Mouse (Mus musculus) kidney, embryonic 14.5 days (tissue): ENCODE measurements around the gene AY358078. TPM values are rescaled to one million over a fixed set of nuclear protein-coding genes. Genes with fewer than 3 reads are reported as not detected.
A peak's percentile ranks its signal among the peaks of the same experiment; 100 is the strongest.
"Not testable (repeated sequence)": the region's sequence is repeated elsewhere in the genome, so short reads cannot be mapped to it uniquely, and the experiment has no call there.

Experiments
- ATAC-seq: fragments of 200-750 bp; cut with Nextera tagmentation; 2 replicates; pipeline ENCODE4 v1.8.0; 2017; ENCODE audit warnings: moderate number of reproducible peaks, mild to moderate bottlenecking, moderate TSS enrichment, moderate library complexity; ENCODE audit not compliant: low FRiP score, low TSS enrichment
- H3K27ac ChIP-seq: fragments of 300-500 bp; sonication (generic); 2 replicates; pipeline ENCODE4 v1.5.1; 2014; ENCODE audit warnings: low read depth, mild to moderate bottlenecking, low read length, moderate library complexity, mixed read lengths
- H3K27me3 ChIP-seq: fragments of 300-500 bp; sonication (generic); 2 replicates; pipeline ENCODE4 v1.6.1; 2014; ENCODE audit warnings: mild to moderate bottlenecking, low read length; ENCODE audit not compliant: control insufficient read depth, insufficient read depth
- H3K36me3 ChIP-seq: fragments of 300-500 bp; sonication (generic); 2 replicates; pipeline ENCODE4 v1.6.1; 2014; ENCODE audit warnings: low read length, mixed read lengths; ENCODE audit not compliant: control insufficient read depth, insufficient read depth
- H3K4me1 ChIP-seq: fragments of 300-500 bp; sonication (generic); 2 replicates; pipeline ENCODE4 v1.6.1; 2014; ENCODE audit warnings: low read length, mixed read lengths; ENCODE audit not compliant: control insufficient read depth, insufficient read depth
- H3K4me2 ChIP-seq: fragments of 300-500 bp; sonication (generic); replicated peaks from 2 replicates; pipeline ENCODE4 v1.6.1; 2014; ENCODE audit warnings: low read depth, mild to moderate bottlenecking, low read length
- H3K4me3 ChIP-seq: fragments of 300-500 bp; sonication (generic); 2 replicates; pipeline ENCODE4 v1.5.1; 2014; ENCODE audit warnings: mild to moderate bottlenecking, low read length
- H3K9ac ChIP-seq: fragments of 300-500 bp; sonication (generic); 2 replicates; pipeline ENCODE4 v1.6.1; 2014; ENCODE audit warnings: low read depth, mild to moderate bottlenecking, low read length, moderate library complexity
- H3K9me3 ChIP-seq: fragments of 300-500 bp; sonication (generic); 2 replicates; pipeline ENCODE4 v1.6.1; 2016; ENCODE audit warnings: low read length; ENCODE audit not compliant: control insufficient read depth
- WGBS: fragments of 180-500 bp; shearing (Covaris S2); extraction: QIAGEN DNeasy Blood & Tissue Kit; methylation state at CpG from one replicate; pipeline ENCODE4 v1.1.7; 2014; 5-methylcytosine and 5-hydroxymethylcytosine counted together
- polyA plus RNA-seq: library from polyadenylated mRNA; unstranded; fragments of >200 nt; fragmentation: Nextera tagmentation; extraction: Ambion mirVana; gene quantifications from 2 replicates; pipeline ENCODE4 v1.2.1, GENCODE M21; 2014

Gene AY358078
- polyA plus RNA-seq = not detected in 2 replicates

GRCm38 (mm10) chr14:51799746-51800145 is at the start of gene AY358078:
Gene AY358078, plus strand, starts transcription at chr14:51800046.
- Histone ChIP-seq H3K27me3 (no peaks in the 10 kb centered on the region), H3K36me3 (no peaks in the 10 kb centered on the region), H3K9ac (no peak within 1 kb of the TSS), H3K9me3 (no peaks in the 10 kb centered on the region), H3K4me3 (no peak within 1 kb of the TSS), H3K27ac (no peak within 1 kb of the TSS), H3K4me1 (no peaks in the 10 kb centered on the region), H3K4me2 (no peak within 1 kb of the TSS)
- WGBS = 82% methylated on average over 2 of the region's 2 CpGs
- ATAC-seq = no peak

- H3K9ac ChIP-seq = no peak overlapping the region
- H3K9me3 ChIP-seq = no peaks in the 10 kb centered on the region
- no peaks in the 10 kb centered on the region for H3K36me3 ChIP-seq
- no peaks in the 10 kb centered on the region for H3K4me1 ChIP-seq
- no peak overlapping the region for H3K4me3 ChIP-seq
- H3K27ac ChIP-seq = no peak overlapping the region
- H3K27me3 ChIP-seq = no peaks in the 10 kb centered on the region
- no peak overlapping the region for H3K4me2 ChIP-seq
- ATAC-seq = no peak
- WGBS = 80% methylated on average over 2 of the region's 2 CpGs
These were observed 43.9 kb upstream of the AY358078 start for GRCm38 (mm10) chr14:51755944-51756343.

GRCm38 (mm10) chr14:51771378-51771777 is 28.5 kb upstream of the AY358078 start:
- not testable (repeated sequence) for H3K27ac ChIP-seq, H3K4me2 ChIP-seq, H3K4me3 ChIP-seq, H3K9me3 ChIP-seq, H3K36me3 ChIP-seq, H3K4me1 ChIP-seq, H3K27me3 ChIP-seq, H3K9ac ChIP-seq
- 0 out of 2 replicates have a peak, but pooled peaks have one; percentile 55 for ATAC-seq
- 74% methylated on average over 1 of the region's 1 CpGs for WGBS

GRCm38 (mm10) chr14:51773490-51773889 is 26.4 kb upstream of the AY358078 start, which contains the start of gene Ang4:
Gene Ang4, minus strand, starts transcription at chr14:51773590.
- no peaks in the 10 kb centered on the region for H3K9me3 ChIP-seq
- no peaks in the 10 kb centered on the region for H3K27me3 ChIP-seq
- ATAC-seq = no peak
- no peak within 1 kb of the TSS for H3K4me2 ChIP-seq
- no peaks in the 10 kb centered on the region for H3K36me3 ChIP-seq
- no peaks in the 10 kb centered on the region for H3K4me1 ChIP-seq
- WGBS = 76% methylated on average over 5 of the region's 5 CpGs
- H3K4me3 ChIP-seq = no peak within 1 kb of the TSS
- no peak within 1 kb of the TSS for H3K27ac ChIP-seq
- H3K9ac ChIP-seq = no peak within 1 kb of the TSS

- Histone ChIP-seq H3K4me2 (no peak overlapping the region), H3K27ac (no peak overlapping the region), H3K4me1 (no peaks in the 10 kb centered on the region), H3K9me3 (no peaks in the 10 kb centered on the region), H3K4me3 (no peak overlapping the region), H3K27me3 (no peaks in the 10 kb centered on the region), H3K9ac (no peak overlapping the region), H3K36me3 (no peaks in the 10 kb centered on the region)
- no peak for ATAC-seq
- 94% methylated on average over 1 of the region's 1 CpGs for WGBS
These were observed 22.1 kb upstream of the AY358078 start for GRCm38 (mm10) chr14:51777791-51778190.

GRCm38 (mm10) chr14:51778865-51779481 is 20.9 kb upstream of the AY358078 start:
- H3K27ac ChIP-seq = no peak overlapping the region
- H3K4me3 ChIP-seq = no peak overlapping the region
- H3K4me1 ChIP-seq = no peaks in the 10 kb centered on the region
- H3K4me2 ChIP-seq = no peak overlapping the region
- no peaks in the 10 kb centered on the region for H3K9me3 ChIP-seq
- H3K36me3 ChIP-seq = no peaks in the 10 kb centered on the region
- ATAC-seq = peak; percentile 81; the same call in 1 of the 2 replicates
- H3K27me3 ChIP-seq = no peaks in the 10 kb centered on the region
- H3K9ac ChIP-seq = no peak overlapping the region
- 29% methylated on average over 4 of the region's 4 CpGs for WGBS

- Histone ChIP-seq H3K36me3 (no peaks in the 10 kb centered on the region), H3K4me1 (0 out of 2 replicates have a peak, but pooled peaks cover 5% of the 10 kb centered on the region), H3K4me2 (no peak overlapping the region), H3K27ac (no peak overlapping the region; the same call in 1 of the 2 replicates), H3K9ac (no peak overlapping the region), H3K4me3 (no peak overlapping the region), H3K9me3 (no peaks in the 10 kb centered on the region), H3K27me3 (no peaks in the 10 kb centered on the region)
- peak; percentile 64; the same call in 1 of the 2 replicates for ATAC-seq
- 50% methylated on average over 4 of the region's 4 CpGs for WGBS
These were observed 13.5 kb upstream of the AY358078 start for GRCm38 (mm10) chr14:51786335-51786734.

GRCm38 (mm10) chr14:51787061-51787460 is 12.8 kb upstream of the AY358078 start:
- H3K9me3 ChIP-seq = no peaks in the 10 kb centered on the region
- 38% methylated on average over 5 of the region's 5 CpGs for WGBS
- H3K4me2 ChIP-seq = no peak overlapping the region
- H3K27me3 ChIP-seq = no peaks in the 10 kb centered on the region
- no peak overlapping the region for H3K4me3 ChIP-seq
- no peak overlapping the region for H3K9ac ChIP-seq
- H3K4me1 ChIP-seq = 0 out of 2 replicates have a peak, but pooled peaks cover 5% of the 10 kb centered on the region
- peak; percentile 80; the same call in 1 of the 2 replicates for ATAC-seq
- no peak overlapping the region; the same call in 1 of the 2 replicates for H3K27ac ChIP-seq
- H3K36me3 ChIP-seq = no peaks in the 10 kb centered on the region

- H3K9ac ChIP-seq = no peak overlapping the region
- H3K36me3 ChIP-seq = no peaks in the 10 kb centered on the region
- no peaks in the 10 kb centered on the region for H3K9me3 ChIP-seq
- no peak overlapping the region for H3K27ac ChIP-seq
- H3K4me3 ChIP-seq = no peak overlapping the region
- WGBS = 82% methylated on average over 2 of the region's 2 CpGs
- no peak for ATAC-seq
- H3K4me2 ChIP-seq = no peak overlapping the region
- H3K27me3 ChIP-seq = no peaks in the 10 kb centered on the region
- 0 out of 2 replicates have a peak, but pooled peaks cover 5% of the 10 kb centered on the region for H3K4me1 ChIP-seq
These were observed 10.7 kb upstream of the AY358078 start for GRCm38 (mm10) chr14:51789196-51789595.
